Mouse (Mus musculus) heart, embryonic 10.5 days (tissue): ENCODE measurements around the gene Sgsm1. TPM values are rescaled to one million over a fixed set of nuclear protein-coding genes. Genes with fewer than 3 reads are reported as not detected.
A peak's percentile ranks its signal among the peaks of the same experiment; 100 is the strongest.

Source experiments
- DNase-seq: peaks from one replicate; pipeline ENCODE4 v3.0.0-alpha.2; 2017; ENCODE audit warnings: low spot score
- H3K27ac ChIP-seq: fragments of 300-500 bp; sonication (generic); 2 replicates; pipeline ENCODE4 v1.5.1; 2016; ENCODE audit warnings: mild to moderate bottlenecking
- H3K27me3 ChIP-seq: fragments of 300-500 bp; sonication (generic); 2 replicates; pipeline ENCODE4 v1.6.1; 2016; ENCODE audit warnings: mild to moderate bottlenecking; ENCODE audit not compliant: poor library complexity, insufficient read depth, severe bottlenecking
- H3K36me3 ChIP-seq: fragments of 300-500 bp; sonication (generic); 2 replicates; pipeline ENCODE4 v1.6.1; 2016; ENCODE audit warnings: mild to moderate bottlenecking, moderate library complexity
- H3K4me1 ChIP-seq: fragments of 300-500 bp; sonication (generic); 2 replicates; pipeline ENCODE4 v1.6.1; 2016; ENCODE audit warnings: mild to moderate bottlenecking
- H3K4me3 ChIP-seq: fragments of 300-500 bp; sonication (generic); 2 replicates; pipeline ENCODE4 v1.5.1; 2016; ENCODE audit warnings: mild to moderate bottlenecking, moderate library complexity
- H3K9me3 ChIP-seq: fragments of 300-500 bp; sonication (generic); 2 replicates; pipeline ENCODE4 v1.6.1; 2016; ENCODE audit warnings: mild to moderate bottlenecking, moderate library complexity
- WGBS: fragments of 180-500 bp; shearing (Covaris S2); methylation state at CpG from one replicate; pipeline ENCODE4 v1.1.7; 2016; 5-methylcytosine and 5-hydroxymethylcytosine counted together
- polyA plus RNA-seq: library from polyadenylated mRNA; unstranded; fragments of >200 nt; fragmentation: Nextera tagmentation; extraction: Ambion mirVana; gene quantifications from 2 replicates; pipeline ENCODE4 v1.2.1, GENCODE M21; 2016

Gene Sgsm1
- polyA plus RNA-seq, 1 experiment from 2014 or later: 6.7 TPM

DNA sequence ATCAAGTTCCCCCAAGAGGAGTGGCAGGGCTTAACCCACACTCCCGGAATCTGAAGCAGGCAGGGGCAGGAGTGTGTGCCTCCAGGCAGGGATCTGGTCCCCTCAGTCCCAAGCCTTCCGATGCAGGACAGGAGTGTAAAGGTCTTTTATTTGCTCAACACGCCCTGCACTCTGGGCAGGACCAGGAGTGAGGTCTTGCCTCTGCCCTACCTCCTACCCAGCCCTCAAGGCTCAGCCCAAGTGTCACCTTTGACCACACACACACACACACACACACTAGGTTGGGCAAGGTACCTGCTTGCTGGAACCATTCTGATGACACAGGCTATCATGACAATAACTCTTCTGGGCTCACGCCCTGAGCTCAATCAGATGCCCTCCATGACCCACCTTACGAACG, 91.1 kb downstream of the Sgsm1 start:
- 73% methylated on average over 6 of the region's 6 CpGs for WGBS
- no peak overlapping the region for H3K4me3 ChIP-seq
- H3K9me3 ChIP-seq: no peaks in the 10 kb centered on the region
- H3K27ac ChIP-seq: no peak overlapping the region
- no peak for DNase-seq
- peaks cover 42% of the 10 kb centered on the region for H3K4me1 ChIP-seq
- H3K27me3 ChIP-seq: peaks cover 46% of the 10 kb centered on the region
- H3K36me3 ChIP-seq: no peaks in the 10 kb centered on the region

GRCm38 (mm10) chr5:113218617-113219235, 91.9 kb downstream of the Sgsm1 start:
- WGBS: 69% methylated on average over 17 of the region's 17 CpGs
- Histone ChIP-seq H3K27ac (no peak overlapping the region), H3K27me3 (peaks cover 39% of the 10 kb centered on the region), H3K4me3 (no peak overlapping the region), H3K9me3 (no peaks in the 10 kb centered on the region), H3K36me3 (no peaks in the 10 kb centered on the region), H3K4me1 (peaks cover 40% of the 10 kb centered on the region)
- DNase-seq: no peak

DNA sequence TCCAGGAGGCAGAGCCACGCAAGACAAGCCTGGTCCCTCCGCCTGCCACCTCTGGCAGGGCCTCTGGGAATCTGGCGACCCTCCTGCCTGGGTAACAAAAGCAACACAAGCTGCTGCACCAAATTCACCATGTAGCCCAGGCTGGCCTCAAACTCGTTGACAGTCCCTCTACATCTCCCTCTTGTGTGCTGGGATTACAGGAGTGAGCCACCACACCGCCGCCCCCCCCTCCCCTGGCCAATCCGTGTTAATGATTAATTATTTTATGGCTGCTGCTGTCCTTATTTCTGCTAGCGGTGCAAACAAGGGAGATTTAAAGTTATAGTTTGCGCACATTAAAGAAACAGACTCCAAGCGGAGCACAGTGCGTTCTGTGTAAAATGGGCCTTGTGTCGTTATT, 93.5 kb downstream of the Sgsm1 start:
- H3K9me3 ChIP-seq: no peaks in the 10 kb centered on the region
- H3K4me3 ChIP-seq: no peak overlapping the region
- H3K36me3 ChIP-seq: no peaks in the 10 kb centered on the region
- peaks cover 49% of the 10 kb centered on the region for H3K4me1 ChIP-seq
- H3K27me3 ChIP-seq: peaks cover 39% of the 10 kb centered on the region
- no peak overlapping the region for H3K27ac ChIP-seq
- DNase-seq: no peak
- 87% methylated on average over 12 of the region's 12 CpGs for WGBS

GRCm38 (mm10) chr5:113216328-113216960, 94.1 kb downstream of the Sgsm1 start:
- no peak overlapping the region for H3K27ac ChIP-seq
- no peak for DNase-seq
- H3K27me3 ChIP-seq: peaks cover 39% of the 10 kb centered on the region
- 72% methylated on average over 14 of the region's 14 CpGs for WGBS
- no peaks in the 10 kb centered on the region for H3K36me3 ChIP-seq
- H3K4me3 ChIP-seq: no peak overlapping the region
- H3K9me3 ChIP-seq: no peaks in the 10 kb centered on the region
- H3K4me1 ChIP-seq: peaks cover 51% of the 10 kb centered on the region

DNA sequence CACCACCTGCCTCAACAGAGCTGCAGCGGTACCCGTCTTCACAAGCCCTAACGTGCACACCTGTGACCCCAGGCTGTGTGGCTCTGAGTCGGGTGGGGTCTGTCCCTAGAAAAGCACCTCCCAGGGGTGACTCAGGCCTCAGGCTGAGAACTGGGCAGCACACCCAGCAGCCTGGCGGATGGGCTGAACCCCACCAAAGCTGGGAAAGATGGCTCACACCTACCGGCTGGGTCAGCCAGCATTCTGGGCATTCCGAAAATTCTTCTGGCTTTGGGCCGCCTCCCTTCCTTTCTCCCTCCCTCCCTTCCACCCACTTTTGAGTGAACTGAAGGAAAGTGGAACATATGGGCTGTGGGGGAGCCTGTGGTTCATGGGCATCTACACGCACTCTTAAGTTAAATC, 95.0 kb downstream of the Sgsm1 start:
- no peak overlapping the region for H3K4me3 ChIP-seq
- 60% methylated on average over 9 of the region's 9 CpGs for WGBS

DNA sequence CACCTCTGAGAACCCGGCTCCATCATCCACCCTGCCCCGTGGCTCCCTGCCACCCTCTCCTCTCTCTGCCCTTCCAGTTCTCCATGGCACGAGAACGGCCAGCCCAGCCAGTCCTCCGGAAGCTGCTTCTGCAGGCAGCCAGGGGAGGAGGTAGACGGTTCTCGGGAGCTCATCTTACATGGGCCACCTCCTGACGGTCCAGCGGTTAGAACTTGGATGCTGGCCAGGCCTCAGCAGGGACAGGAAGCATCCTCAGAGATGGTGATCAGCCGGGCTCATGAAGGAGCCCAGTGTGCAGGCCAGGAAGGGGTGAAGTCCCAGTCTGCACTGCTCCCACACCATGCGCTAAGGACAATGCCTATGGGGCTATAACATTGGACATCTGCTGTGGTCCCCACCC, 96.1 kb downstream of the Sgsm1 start:
- DNase-seq: no peak
- H3K27me3 ChIP-seq: peaks cover 25% of the 10 kb centered on the region
- no peaks in the 10 kb centered on the region for H3K9me3 ChIP-seq
- peaks cover 51% of the 10 kb centered on the region for H3K4me1 ChIP-seq
- no peak overlapping the region for H3K27ac ChIP-seq
- WGBS: 64% methylated on average over 11 of the region's 11 CpGs
- no peak overlapping the region for H3K4me3 ChIP-seq
- H3K36me3 ChIP-seq: no peaks in the 10 kb centered on the region

More for the DNA sequence above, 95.0 kb downstream of the Sgsm1 start:
- no peak overlapping the region for H3K27ac ChIP-seq
- peaks cover 52% of the 10 kb centered on the region for H3K4me1 ChIP-seq
- H3K27me3 ChIP-seq: peaks cover 36% of the 10 kb centered on the region
- H3K36me3 ChIP-seq: no peaks in the 10 kb centered on the region
- no peak for DNase-seq
- H3K9me3 ChIP-seq: no peaks in the 10 kb centered on the region

- no peak overlapping the region for H3K4me3 ChIP-seq
- H3K4me1 ChIP-seq: peaks cover 52% of the 10 kb centered on the region
- DNase-seq: no peak
- H3K9me3 ChIP-seq: no peaks in the 10 kb centered on the region
- no peaks in the 10 kb centered on the region for H3K36me3 ChIP-seq
- H3K27ac ChIP-seq: no peak overlapping the region
- 83% methylated on average over 8 of the region's 8 CpGs for WGBS
- H3K27me3 ChIP-seq: peaks cover 21% of the 10 kb centered on the region
Measured at GRCm38 (mm10) chr5:113214041-113214440, 96.5 kb downstream of the Sgsm1 start.

DNA sequence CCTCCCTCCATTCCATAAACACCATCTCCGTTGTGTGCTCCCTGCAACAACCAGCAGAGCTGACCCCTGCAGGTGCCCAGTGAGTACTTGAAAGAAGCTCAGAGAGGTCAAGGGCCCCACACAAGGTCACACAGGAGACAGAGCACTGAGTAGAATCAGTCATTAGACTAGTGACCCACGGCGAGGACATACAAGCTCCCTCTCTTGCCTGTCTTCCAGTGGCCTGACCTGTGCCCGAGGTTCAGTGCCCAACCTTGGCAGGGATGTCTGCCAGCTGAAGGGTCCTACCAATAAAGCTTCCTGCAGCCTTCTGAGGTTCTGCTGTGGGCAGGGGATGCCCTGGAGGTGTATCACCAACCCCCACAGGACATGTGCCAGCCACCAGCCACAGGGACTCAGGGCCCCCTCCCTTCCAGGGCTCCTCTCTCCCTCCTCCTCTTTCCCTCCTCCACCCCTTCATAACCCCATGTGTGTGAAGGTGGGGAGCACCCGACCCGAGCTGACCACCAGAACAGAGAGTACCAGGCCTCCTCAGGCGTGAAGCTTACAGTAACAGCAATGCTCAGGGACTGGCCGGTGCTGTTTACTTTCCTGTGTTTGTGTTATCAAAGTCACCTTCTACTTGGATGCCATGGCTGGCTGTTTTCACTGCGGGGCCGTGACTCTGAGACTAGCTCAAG, 98.3 kb downstream of the Sgsm1 start:
- Histone ChIP-seq H3K4me3 (no peak overlapping the region), H3K4me1 (peaks cover 62% of the 10 kb centered on the region), H3K27me3 (peaks cover 10% of the 10 kb centered on the region), H3K36me3 (no peaks in the 10 kb centered on the region), H3K9me3 (no peaks in the 10 kb centered on the region), H3K27ac (peak overlapping the region; percentile 52)
- DNase-seq: no peak
- WGBS: 61% methylated on average over 10 of the region's 10 CpGs

GRCm38 (mm10) chr5:113210314-113210713, 100.3 kb downstream of the Sgsm1 start:
- Histone ChIP-seq H3K27me3 (no peaks in the 10 kb centered on the region), H3K9me3 (no peaks in the 10 kb centered on the region), H3K27ac (peak overlapping the region; percentile 76), H3K4me1 (peaks cover 65% of the 10 kb centered on the region), H3K4me3 (no peak overlapping the region), H3K36me3 (no peaks in the 10 kb centered on the region)
- no peak for DNase-seq
- 74% methylated on average over 6 of the region's 6 CpGs for WGBS

DNA sequence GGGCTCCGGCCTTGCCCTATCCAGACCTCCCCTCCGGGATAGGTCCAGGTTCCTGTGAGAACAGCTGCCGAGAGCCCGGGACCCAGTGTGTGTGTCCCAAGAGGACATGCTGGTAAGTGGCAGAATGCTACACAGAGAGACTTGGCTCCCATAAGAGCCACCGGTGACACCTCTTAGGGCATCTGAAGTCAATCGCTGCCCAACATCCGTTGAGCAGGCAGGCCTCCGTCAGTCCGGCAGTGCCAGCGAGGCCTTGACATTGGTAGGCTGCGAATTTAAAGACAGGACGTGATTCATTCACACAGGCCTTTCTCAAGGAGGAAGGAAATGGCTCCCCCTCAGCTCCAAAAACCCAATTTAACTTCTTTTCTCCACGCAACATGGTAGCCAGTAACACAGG, 100.7 kb downstream of the Sgsm1 start:
- DNase-seq: no peak
- H3K9me3 ChIP-seq: no peaks in the 10 kb centered on the region
- WGBS: 83% methylated on average over 13 of the region's 13 CpGs
- H3K36me3 ChIP-seq: no peaks in the 10 kb centered on the region
- H3K27me3 ChIP-seq: no peaks in the 10 kb centered on the region
- H3K4me1 ChIP-seq: peaks cover 68% of the 10 kb centered on the region
- no peak overlapping the region for H3K4me3 ChIP-seq
- peak overlapping the region; percentile 76 for H3K27ac ChIP-seq

- H3K4me3 ChIP-seq: 0 out of 2 replicates have a peak overlapping the region, but pooled peaks have one; percentile 3
- no peaks in the 10 kb centered on the region for H3K27me3 ChIP-seq
- 40% methylated on average over 11 of the region's 11 CpGs for WGBS
- peaks cover 66% of the 10 kb centered on the region for H3K4me1 ChIP-seq
- no peak for DNase-seq
- H3K27ac ChIP-seq: peak overlapping the region; percentile 76
- H3K36me3 ChIP-seq: no peaks in the 10 kb centered on the region
- no peaks in the 10 kb centered on the region for H3K9me3 ChIP-seq
Measured at GRCm38 (mm10) chr5:113209401-113209750, 101.2 kb downstream of the Sgsm1 start.

DNA sequence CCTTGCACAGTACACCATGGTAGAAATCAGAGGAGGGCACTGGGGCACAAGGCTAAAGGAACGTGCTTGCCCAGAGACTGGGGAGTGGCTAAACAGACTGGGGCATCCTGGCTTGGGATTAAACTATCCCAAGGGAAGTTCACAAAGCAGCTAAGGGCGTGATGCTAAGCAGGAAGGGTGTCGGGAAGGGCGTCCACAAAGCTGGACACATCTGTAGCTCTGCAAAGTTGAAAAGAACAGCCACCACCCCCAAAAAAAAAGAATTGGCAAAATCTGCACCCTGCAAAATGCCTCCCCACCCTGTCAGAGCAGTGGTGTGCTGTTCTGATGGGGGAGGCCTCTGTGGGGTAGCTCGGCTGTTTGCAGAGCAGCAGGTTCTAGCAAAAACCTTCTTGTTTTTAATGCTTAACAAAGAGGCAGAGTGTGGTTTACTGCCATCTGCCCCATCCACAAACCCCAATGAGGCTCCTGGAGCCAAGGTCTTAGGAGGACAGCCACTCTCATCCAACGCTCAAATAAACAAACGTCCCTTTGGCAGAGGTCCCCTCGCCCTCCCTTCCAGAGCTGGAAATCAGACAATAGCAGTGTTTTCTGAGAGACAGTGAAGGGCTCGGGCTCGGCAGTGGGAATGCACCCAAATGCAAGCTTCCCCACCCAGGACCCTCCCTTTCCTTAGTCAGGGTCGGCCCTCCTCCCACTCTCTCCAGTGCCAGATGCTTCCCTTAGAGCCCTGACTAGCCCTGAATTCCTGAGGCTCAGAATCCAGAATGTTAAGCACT, 101.8 kb downstream of the Sgsm1 start:
- Histone ChIP-seq H3K4me3 (0 out of 2 replicates have a peak overlapping the region, but pooled peaks have one; percentile 3), H3K36me3 (no peaks in the 10 kb centered on the region), H3K27me3 (no peaks in the 10 kb centered on the region), H3K27ac (peak overlapping the region; percentile 76), H3K4me1 (peaks cover 62% of the 10 kb centered on the region), H3K9me3 (no peaks in the 10 kb centered on the region)
- DNase-seq: no peak
- WGBS: 47% methylated on average over 11 of the region's 11 CpGs

GRCm38 (mm10) chr5:113208048-113208447, 102.5 kb downstream of the Sgsm1 start:
- no peak for DNase-seq
- no peak overlapping the region for H3K4me3 ChIP-seq
- 64% methylated on average over 4 of the region's 4 CpGs for WGBS
- H3K36me3 ChIP-seq: 0 out of 2 replicates have a peak, but pooled peaks cover 4% of the 10 kb centered on the region
- H3K4me1 ChIP-seq: peaks cover 59% of the 10 kb centered on the region
- H3K27ac ChIP-seq: peak overlapping the region; percentile 76; the same call in 1 of the 2 replicates
- H3K9me3 ChIP-seq: no peaks in the 10 kb centered on the region
- H3K27me3 ChIP-seq: no peaks in the 10 kb centered on the region
